Mouse (Mus musculus) stomach, embryonic 16.5 days (tissue): ENCODE results near the gene Mpp4. TPM values are rescaled to one million over a fixed set of nuclear protein-coding genes. Genes with fewer than 3 reads are reported as not detected.

Source experiments
- ATAC-seq: fragments of 200-750 bp; cut with Nextera tagmentation; 2 replicates; pipeline ENCODE4 v1.8.0; 2017; ENCODE audit warnings: moderate number of reproducible peaks, moderate TSS enrichment; ENCODE audit not compliant: insufficient read depth, low FRiP score
- H3K27ac ChIP-seq: fragments of 300-500 bp; sonication (generic); 2 replicates; pipeline ENCODE4 v1.5.1; 2014; ENCODE audit warnings: low read length
- H3K27me3 ChIP-seq: fragments of 300-500 bp; sonication (generic); 2 replicates; pipeline ENCODE4 v1.6.1; 2014; ENCODE audit warnings: low read length, control low read depth, mixed read lengths; ENCODE audit not compliant: control insufficient read depth, insufficient read depth
- H3K36me3 ChIP-seq: fragments of 300-500 bp; sonication (generic); 2 replicates; pipeline ENCODE4 v1.6.1; 2014; ENCODE audit warnings: low read length; ENCODE audit not compliant: control insufficient read depth, insufficient read depth
- H3K4me1 ChIP-seq: fragments of 300-500 bp; sonication (generic); 2 replicates; pipeline ENCODE4 v1.6.1; 2014; ENCODE audit warnings: low read length, control low read depth, mixed read lengths; ENCODE audit not compliant: control insufficient read depth, insufficient read depth
- H3K4me2 ChIP-seq: fragments of 300-500 bp; sonication (generic); 2 replicates; pipeline ENCODE4 v1.6.1; 2014; ENCODE audit warnings: low read depth, low read length, mixed read lengths
- H3K4me3 ChIP-seq: fragments of 300-500 bp; sonication (generic); replicated peaks from 2 replicates; pipeline ENCODE4 v1.5.1; 2014; ENCODE audit warnings: mild to moderate bottlenecking, low read length
- H3K9ac ChIP-seq: fragments of 300-500 bp; sonication (generic); 2 replicates; pipeline ENCODE4 v1.6.1; 2014; ENCODE audit warnings: low read length
- H3K9me3 ChIP-seq: fragments of 300-500 bp; sonication (generic); replicated peaks from 2 replicates; pipeline ENCODE4 v1.6.1; 2016; ENCODE audit warnings: low read length, control low read depth; ENCODE audit not compliant: control insufficient read depth
- WGBS: fragments of 180-500 bp; shearing (Covaris S2); extraction: QIAGEN DNeasy Blood & Tissue Kit; methylation state at CpG from one replicate; pipeline ENCODE4 v1.1.7; 2014; 5-methylcytosine and 5-hydroxymethylcytosine counted together
- polyA plus RNA-seq: library from polyadenylated mRNA; unstranded; fragments of >200 nt; fragmentation: Nextera tagmentation; extraction: Ambion mirVana; gene quantifications from 2 replicates; pipeline ENCODE4 v1.2.1, GENCODE M21; 2015

The Mpp4 gene
- polyA plus RNA-seq, 1 experiment from 2014 or later: 0.13 TPM

DNA sequence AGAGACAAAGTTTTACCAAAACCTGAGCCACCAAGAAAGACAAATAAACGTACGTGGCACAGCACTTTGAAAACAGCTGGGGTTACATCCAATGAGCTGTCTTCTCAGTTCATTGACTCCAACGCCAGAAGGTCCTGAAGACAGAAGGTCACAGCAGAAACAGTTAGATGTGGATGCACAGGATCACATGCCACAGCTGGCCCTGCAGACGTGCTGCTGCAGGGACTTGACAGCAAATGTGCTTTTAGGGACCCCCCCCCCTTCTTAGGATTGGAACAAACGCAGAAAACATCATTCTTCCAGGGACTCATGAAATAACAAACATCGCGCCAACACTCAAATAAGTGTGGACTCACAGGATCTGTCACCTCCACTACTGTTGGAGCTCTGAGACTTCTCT lies 34.3 kb downstream of the Mpp4 start:
- Histone ChIP-seq H3K9ac (no peak overlapping the region), H3K27ac (no peak overlapping the region), H3K4me1 (no peaks in the 10 kb centered on the region), H3K27me3 (no peaks in the 10 kb centered on the region), H3K36me3 (no peaks in the 10 kb centered on the region), H3K4me3 (no peak overlapping the region), H3K9me3 (no peaks in the 10 kb centered on the region), H3K4me2 (no peak overlapping the region)
- no peak for ATAC-seq
- WGBS: 65% methylated on average over 7 of the region's 7 CpGs

DNA sequence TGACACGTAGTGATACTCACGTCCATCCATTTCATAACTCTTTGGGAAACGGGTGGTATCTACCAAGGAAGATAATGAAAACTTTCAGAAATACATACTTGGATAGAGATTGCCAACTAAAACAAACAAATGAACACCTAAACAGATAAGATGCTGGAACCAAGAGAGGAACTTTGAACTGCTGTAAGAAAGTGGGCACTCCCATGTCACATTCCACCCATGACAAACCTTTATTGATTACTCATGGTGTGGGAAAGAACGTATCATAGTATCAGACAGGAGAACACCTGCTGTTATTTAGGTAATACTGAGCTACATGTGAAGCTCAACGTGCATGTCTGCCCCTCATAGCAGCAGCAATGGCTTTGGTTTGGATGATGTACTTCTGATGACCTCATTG lies 37.6 kb downstream of the Mpp4 start:
- no peaks in the 10 kb centered on the region for H3K36me3 ChIP-seq
- H3K4me2 ChIP-seq: no peak overlapping the region
- no peak overlapping the region for H3K9ac ChIP-seq
- WGBS: 58% methylated on average over 5 of the region's 5 CpGs
- no peaks in the 10 kb centered on the region for H3K4me1 ChIP-seq
- no peak overlapping the region for H3K27ac ChIP-seq
- no peaks in the 10 kb centered on the region for H3K27me3 ChIP-seq
- H3K4me3 ChIP-seq: no peak overlapping the region
- no peak for ATAC-seq
- H3K9me3 ChIP-seq: no peaks in the 10 kb centered on the region

GRCm38 (mm10) chr1:59119720-59120457 lies 43.3 kb downstream of the Mpp4 start, which contains the start of gene Tmem237:
Gene Tmem237, minus strand, starts transcription at chr1:59120408.
- no peaks in the 10 kb centered on the region for H3K27me3 ChIP-seq
- no peaks in the 10 kb centered on the region for H3K9me3 ChIP-seq
- peak within 1 kb of the TSS; percentile 79 for H3K4me3 ChIP-seq
- peak within 1 kb of the TSS; percentile 63 for H3K27ac ChIP-seq
- no peaks in the 10 kb centered on the region for H3K36me3 ChIP-seq
- under 1% methylated on average over 70 of the region's 74 CpGs for WGBS
- H3K4me1 ChIP-seq: no peaks in the 10 kb centered on the region
- H3K9ac ChIP-seq: peak within 1 kb of the TSS; percentile 87
- peak; percentile 97 for ATAC-seq
- peak within 1 kb of the TSS; percentile 62 for H3K4me2 ChIP-seq

GRCm38 (mm10) chr1:59110524-59110923 lies 52.7 kb downstream of the Mpp4 start:
- H3K9me3 ChIP-seq: no peaks in the 10 kb centered on the region
- H3K4me3 ChIP-seq: no peak overlapping the region
- WGBS: 75% methylated on average over 8 of the region's 8 CpGs
- H3K27ac ChIP-seq: no peak overlapping the region
- no peak overlapping the region for H3K4me2 ChIP-seq
- H3K4me1 ChIP-seq: no peaks in the 10 kb centered on the region
- no peaks in the 10 kb centered on the region for H3K27me3 ChIP-seq
- ATAC-seq: no peak
- no peak overlapping the region for H3K9ac ChIP-seq
- no peaks in the 10 kb centered on the region for H3K36me3 ChIP-seq

GRCm38 (mm10) chr1:59102071-59102470 lies 61.1 kb downstream of the Mpp4 start:
- Histone ChIP-seq H3K9ac (no peak overlapping the region), H3K4me2 (no peak overlapping the region), H3K36me3 (no peaks in the 10 kb centered on the region), H3K9me3 (no peaks in the 10 kb centered on the region), H3K27me3 (no peaks in the 10 kb centered on the region), H3K4me3 (no peak overlapping the region), H3K27ac (no peak overlapping the region), H3K4me1 (no peaks in the 10 kb centered on the region)
- ATAC-seq: no peak
- WGBS: 89% methylated on average over 6 of the region's 6 CpGs

DNA sequence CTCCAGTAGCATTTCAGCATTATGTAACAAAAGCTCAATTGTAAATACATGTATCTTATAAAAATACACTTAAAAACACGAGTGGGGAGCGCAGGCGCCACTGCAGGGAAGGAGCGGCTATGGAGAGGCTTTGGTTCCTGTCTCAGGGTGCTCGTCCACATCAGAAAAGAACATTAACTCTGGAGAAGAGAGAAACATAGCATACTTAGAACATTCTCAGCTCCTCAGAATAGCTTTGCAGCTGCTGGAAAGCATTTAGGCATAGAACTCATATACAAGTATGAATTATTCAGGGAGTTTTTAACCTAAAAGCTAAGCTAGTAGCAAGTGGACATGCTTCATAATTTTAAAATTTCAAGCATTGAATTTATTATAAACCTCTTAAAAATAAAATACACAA lies 62.2 kb downstream of the Mpp4 start:
- Histone ChIP-seq H3K36me3 (no peaks in the 10 kb centered on the region), H3K4me3 (no peak overlapping the region), H3K27ac (no peak overlapping the region), H3K4me1 (no peaks in the 10 kb centered on the region), H3K27me3 (no peaks in the 10 kb centered on the region), H3K4me2 (no peak overlapping the region), H3K9ac (no peak overlapping the region), H3K9me3 (no peaks in the 10 kb centered on the region)
- 91% methylated on average over 5 of the region's 5 CpGs for WGBS
- ATAC-seq: no peak

- no peak within 1 kb of the TSS for H3K4me2 ChIP-seq
- no peak for ATAC-seq
- no peak within 1 kb of the TSS for H3K4me3 ChIP-seq
- no peaks in the 10 kb centered on the region for H3K36me3 ChIP-seq
- no peaks in the 10 kb centered on the region for H3K27me3 ChIP-seq
- WGBS: 87% methylated on average over 19 of the region's 19 CpGs
- H3K9ac ChIP-seq: no peak within 1 kb of the TSS
- no peak within 1 kb of the TSS for H3K27ac ChIP-seq
- no peaks in the 10 kb centered on the region for H3K4me1 ChIP-seq
- H3K9me3 ChIP-seq: no peaks in the 10 kb centered on the region
Observed at GRCm38 (mm10) chr1:59094705-59095104, 68.5 kb downstream of the Mpp4 start, which contains the start of gene C2cd6. Gene C2cd6, minus strand, starts transcription at chr1:59094900.

Other genes starting within 250 kb of the Mpp4 start
- 17.5 and 17.6 TPM in 2 replicates for gene Trak2, start 190.0 kb downstream of the Mpp4 start, polyA plus RNA-seq
- gene Stradb, start 189.9 kb downstream of the Mpp4 start, polyA plus RNA-seq: 23.3 and 26.6 TPM in 2 replicates
- 0.06 TPM in 1 of 2 replicates, not detected in the other for gene C2cd6, start 68.5 kb downstream of the Mpp4 start, polyA plus RNA-seq
- 28.6 and 29.8 TPM in 2 replicates for gene Tmem237, start 43.0 kb downstream of the Mpp4 start, polyA plus RNA-seq
- gene Als2, start 73.8 kb upstream of the Mpp4 start, polyA plus RNA-seq: 9.2 and 9.7 TPM in 2 replicates
- gene Cdk15, start 93.5 kb upstream of the Mpp4 start, polyA plus RNA-seq: 0.20 and 0.27 TPM in 2 replicates